Mouse (Mus musculus) splenic B cell, adult 2 months (primary cell): ENCODE measurements around the gene Dscam.

Experiments used
- DNase-seq: peaks from one replicate; pipeline ENCODE4 v3.0.0-alpha.2; 2011; ENCODE audit warnings: low read depth, low spot score
- H3K27me3 ChIP-seq: 2 replicates; pipeline ENCODE4 v1.6.1; 2012; ENCODE audit warnings: mild to moderate bottlenecking, low read length, moderate library complexity, mixed read lengths; ENCODE audit not compliant: control insufficient read depth, poor library complexity, insufficient read depth, severe bottlenecking
- H3K36me3 ChIP-seq: 2 replicates; pipeline ENCODE4 v1.6.1; 2012; ENCODE audit warnings: mild to moderate bottlenecking, low read length, moderate library complexity, mixed read lengths; ENCODE audit not compliant: control insufficient read depth, poor library complexity, insufficient read depth, severe bottlenecking

The Dscam gene

GRCm38 (mm10) chr16:96973300-96973699, 197.3 kb downstream of the Dscam start:
- no peak for DNase-seq
- Histone ChIP-seq H3K36me3 (no peaks in the 10 kb centered on the region), H3K27me3 (no peaks in the 10 kb centered on the region)

- no peak for DNase-seq
- H3K36me3 ChIP-seq, result no peaks in the 10 kb centered on the region
- H3K27me3 ChIP-seq, result no peaks in the 10 kb centered on the region
Measured at GRCm38 (mm10) chr16:96971768-96972167, 198.8 kb downstream of the Dscam start.

GRCm38 (mm10) chr16:96970412-96970811, 200.1 kb downstream of the Dscam start:
- Histone ChIP-seq H3K36me3 (no peaks in the 10 kb centered on the region), H3K27me3 (no peaks in the 10 kb centered on the region)

GRCm38 (mm10) chr16:96969643-96970042, 200.9 kb downstream of the Dscam start:
- Histone ChIP-seq H3K36me3 (no peaks in the 10 kb centered on the region), H3K27me3 (no peaks in the 10 kb centered on the region)
- DNase-seq, result no peak

More at GRCm38 (mm10) chr16:96970412-96970811, 200.1 kb downstream of the Dscam start:
- DNase-seq, result no peak

GRCm38 (mm10) chr16:96968885-96969480, 201.6 kb downstream of the Dscam start:
- H3K36me3 ChIP-seq, result no peaks in the 10 kb centered on the region
- DNase-seq, result no peak
- H3K27me3 ChIP-seq, result no peaks in the 10 kb centered on the region

GRCm38 (mm10) chr16:96959695-96960094, 210.9 kb downstream of the Dscam start:
- no peaks in the 10 kb centered on the region for H3K27me3 ChIP-seq
- no peaks in the 10 kb centered on the region for H3K36me3 ChIP-seq
- no peak for DNase-seq

- no peak for DNase-seq
- H3K36me3 ChIP-seq, result no peaks in the 10 kb centered on the region
Measured at GRCm38 (mm10) chr16:96945468-96946302, 224.9 kb downstream of the Dscam start.

GRCm38 (mm10) chr16:96943648-96944047, 226.9 kb downstream of the Dscam start:
- no peaks in the 10 kb centered on the region for H3K36me3 ChIP-seq
- DNase-seq, result no peak
- H3K27me3 ChIP-seq, result no peaks in the 10 kb centered on the region

More at GRCm38 (mm10) chr16:96945468-96946302, 224.9 kb downstream of the Dscam start:
- H3K27me3 ChIP-seq, result peaks cover 2% of the 10 kb centered on the region; the same call in 1 of the 2 replicates

- H3K36me3 ChIP-seq, result no peaks in the 10 kb centered on the region
- no peak for DNase-seq
- H3K27me3 ChIP-seq, result no peaks in the 10 kb centered on the region
Measured at GRCm38 (mm10) chr16:96934795-96935194, 235.8 kb downstream of the Dscam start.

GRCm38 (mm10) chr16:96932211-96932610, 238.3 kb downstream of the Dscam start:
- no peaks in the 10 kb centered on the region for H3K36me3 ChIP-seq
- H3K27me3 ChIP-seq, result no peaks in the 10 kb centered on the region
- DNase-seq, result no peak

GRCm38 (mm10) chr16:96931771-96932170, 238.8 kb downstream of the Dscam start:
- H3K36me3 ChIP-seq, result no peaks in the 10 kb centered on the region
- H3K27me3 ChIP-seq, result no peaks in the 10 kb centered on the region
- no peak for DNase-seq

- no peak for DNase-seq
- no peaks in the 10 kb centered on the region for H3K27me3 ChIP-seq
- H3K36me3 ChIP-seq, result no peaks in the 10 kb centered on the region
Measured at GRCm38 (mm10) chr16:96928011-96928410, 242.5 kb downstream of the Dscam start.

GRCm38 (mm10) chr16:96927408-96927807, 243.1 kb downstream of the Dscam start:
- Histone ChIP-seq H3K36me3 (no peaks in the 10 kb centered on the region), H3K27me3 (no peaks in the 10 kb centered on the region)
- DNase-seq, result no peak

- DNase-seq, result no peak
- Histone ChIP-seq H3K27me3 (no peaks in the 10 kb centered on the region), H3K36me3 (no peaks in the 10 kb centered on the region)
Measured at GRCm38 (mm10) chr16:96926977-96927376, 243.6 kb downstream of the Dscam start.

- DNase-seq, result no peak
- Histone ChIP-seq H3K27me3 (no peaks in the 10 kb centered on the region), H3K36me3 (no peaks in the 10 kb centered on the region)
Measured at GRCm38 (mm10) chr16:96923941-96924340, 246.6 kb downstream of the Dscam start.
